Mouse (Mus musculus): Measurements from ENCODE around the gene Siglece.
"Not testable (repeated sequence)": the region's sequence is repeated elsewhere in the genome, so short reads cannot be mapped to it uniquely, and the experiment has no call there.

The Siglece gene

GRCm38 (mm10) chr7:43660002-43660401 is at the start of gene Siglece:
Gene Siglece, minus strand, starts transcription at chr7:43660161.
- DNase-seq (ENCODE audit: low read depth in 2 of 2, low spot score in 2 of 2): no peak

DNA sequence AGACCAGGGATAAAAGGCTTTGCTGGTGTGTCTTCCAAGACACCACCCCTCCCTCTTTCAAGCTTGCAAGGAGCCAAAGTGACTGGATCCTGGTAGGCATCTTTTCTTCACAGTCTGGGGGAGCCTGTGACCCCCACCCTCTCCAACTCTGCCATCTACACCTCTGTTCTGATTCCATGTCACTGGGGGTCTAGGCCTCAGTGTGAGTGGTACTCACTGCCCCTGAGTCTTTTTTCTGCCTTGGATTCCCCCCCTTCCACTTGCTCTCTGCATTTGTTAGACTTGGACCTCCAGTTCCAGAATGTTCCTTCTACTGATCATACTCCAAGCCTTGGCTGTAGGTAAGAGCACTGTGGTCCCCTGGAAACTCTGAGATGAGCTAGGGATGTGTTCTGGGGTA is 30.2 kb upstream of the Siglece start, which contains the start of gene Klk14:
Gene Klk14 (plus strand): TSS at position 301 of the 400 bp plus-strand sequence.
- DNase-seq (ENCODE audit: low read depth in 2 of 2, low spot score in 2 of 2): no peak

DNA sequence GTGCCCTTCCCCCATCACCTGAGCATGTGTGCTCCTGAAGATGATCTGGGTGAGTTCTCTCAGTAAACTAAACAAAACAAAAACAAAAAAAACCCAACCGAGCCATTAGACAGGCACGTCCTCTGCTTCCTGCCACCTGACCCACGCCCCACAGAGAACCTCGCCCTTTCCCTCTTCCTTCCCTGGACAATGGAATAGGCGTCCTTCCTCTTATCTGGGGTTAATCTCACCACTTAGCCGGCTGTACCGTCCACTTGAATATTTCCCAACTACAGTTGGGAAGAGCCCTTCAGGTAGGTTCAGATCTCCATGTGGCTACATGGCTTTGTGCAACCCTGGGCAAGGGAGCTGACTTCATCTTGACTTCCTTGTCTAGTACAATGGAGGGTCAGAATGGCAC is 25.1 kb upstream of the Siglece start:
- DNase-seq (ENCODE audit: low read depth in 2 of 2, low spot score in 2 of 2): no peak

- DNase-seq (ENCODE audit: low read depth in 2 of 2, low spot score in 2 of 2): not testable (repeated sequence)
Measured at GRCm38 (mm10) chr7:43682511-43682910, 22.6 kb upstream of the Siglece start.

DNA sequence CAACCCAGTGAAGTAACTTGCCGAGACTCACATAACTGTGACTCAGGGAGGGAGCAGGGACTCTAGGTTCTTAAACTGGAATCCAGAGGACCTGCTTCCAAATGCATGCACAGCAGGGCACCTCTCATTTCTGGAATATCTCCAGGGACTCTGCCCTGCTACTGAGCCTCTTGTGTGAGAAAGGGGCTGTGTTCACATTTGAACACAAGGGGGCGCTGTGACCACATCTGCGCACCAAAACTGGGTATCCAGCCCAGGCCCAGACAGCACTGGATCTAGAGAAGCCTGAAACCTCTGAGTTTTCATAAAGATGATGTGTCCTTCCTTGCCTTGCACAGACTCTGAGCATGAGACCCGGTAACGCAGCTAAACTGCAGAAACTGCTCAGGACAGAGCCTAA is 21.0 kb upstream of the Siglece start:
- peak; percentile 39 to 51 for DNase-seq (ENCODE audit: low read depth in 2 of 2, low spot score in 2 of 2)

DNA sequence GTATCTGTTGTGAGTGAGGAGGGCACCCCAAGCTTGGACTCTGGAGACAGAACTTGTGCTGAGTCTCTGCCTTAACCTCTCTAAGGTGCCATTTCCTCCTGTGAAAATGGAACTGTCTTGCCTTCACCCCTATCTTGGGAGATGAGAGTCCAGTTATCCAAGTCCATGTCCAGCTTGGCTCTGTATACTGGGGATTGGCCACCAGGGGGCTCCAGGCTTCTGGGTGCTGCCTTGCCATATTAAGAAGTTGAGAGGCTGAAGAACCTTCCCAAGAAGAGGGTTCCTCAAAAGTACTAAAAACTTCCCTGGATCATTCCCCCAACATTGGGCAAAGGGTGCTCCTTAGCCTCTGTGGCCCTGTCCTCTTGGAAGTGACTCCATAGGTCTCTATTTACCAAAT is 18.6 kb upstream of the Siglece start:
- DNase-seq (ENCODE audit: low read depth in 2 of 2, low spot score in 2 of 2): peak; percentile 12 to 15

DNA sequence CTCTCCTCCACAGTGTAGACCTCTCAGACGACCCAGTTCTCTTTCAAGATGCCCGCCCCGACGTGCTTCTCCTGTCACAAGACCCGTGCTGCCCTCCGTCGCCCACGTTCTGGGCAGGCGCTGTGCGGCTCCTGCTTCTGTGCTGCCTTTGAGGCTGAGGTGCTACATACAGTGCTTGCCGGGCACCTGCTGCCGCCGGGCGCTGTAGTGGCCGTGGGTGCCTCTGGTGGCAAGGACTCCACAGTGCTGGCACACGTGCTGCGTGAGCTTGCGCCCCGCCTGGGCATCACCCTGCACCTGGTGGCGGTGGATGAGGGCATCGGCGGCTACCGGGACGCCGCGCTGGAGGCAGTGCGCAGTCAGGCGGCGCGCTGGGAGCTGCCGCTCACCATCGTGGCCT is 15.1 kb upstream of the Siglece start:
- DNase-seq (ENCODE audit: low read depth in 2 of 2, low spot score in 2 of 2): no peak

GRCm38 (mm10) chr7:43672581-43673260 is 12.8 kb upstream of the Siglece start:
- no peak for DNase-seq (ENCODE audit: low read depth in 2 of 2, low spot score in 2 of 2)

GRCm38 (mm10) chr7:43671809-43672580 is 12.0 kb upstream of the Siglece start, which contains the start of gene Ctu1:
Gene Ctu1, plus strand, starts transcription at chr7:43672016.
- peak; percentile 70 to 80 for DNase-seq (ENCODE audit: low read depth in 2 of 2, low spot score in 2 of 2)

GRCm38 (mm10) chr7:43671064-43671808 is 11.3 kb upstream of the Siglece start:
- no peak for DNase-seq (ENCODE audit: low read depth in 2 of 2, low spot score in 2 of 2)

DNA sequence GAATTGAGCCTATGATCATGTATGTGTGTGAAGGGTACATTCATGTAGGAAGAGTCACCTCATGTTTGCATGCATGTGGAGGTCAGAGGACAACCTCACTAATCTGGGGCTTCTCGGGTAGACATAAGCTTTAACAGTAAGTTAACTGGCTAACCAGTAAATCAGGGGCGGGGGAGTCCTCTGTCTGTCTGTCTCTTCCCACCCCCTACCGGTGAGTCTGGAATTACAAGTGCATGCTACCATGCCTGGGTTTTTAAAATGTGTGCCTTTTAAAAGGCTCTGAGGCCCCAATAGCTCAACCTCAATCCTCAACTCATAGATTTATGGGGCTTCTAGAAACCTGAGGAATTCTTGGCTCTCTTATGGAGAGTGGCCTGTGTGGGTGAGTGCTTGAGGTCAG is 8.6 kb upstream of the Siglece start:
- peak; percentile 25 to 40 for DNase-seq (ENCODE audit: low read depth in 2 of 2, low spot score in 2 of 2)

DNA sequence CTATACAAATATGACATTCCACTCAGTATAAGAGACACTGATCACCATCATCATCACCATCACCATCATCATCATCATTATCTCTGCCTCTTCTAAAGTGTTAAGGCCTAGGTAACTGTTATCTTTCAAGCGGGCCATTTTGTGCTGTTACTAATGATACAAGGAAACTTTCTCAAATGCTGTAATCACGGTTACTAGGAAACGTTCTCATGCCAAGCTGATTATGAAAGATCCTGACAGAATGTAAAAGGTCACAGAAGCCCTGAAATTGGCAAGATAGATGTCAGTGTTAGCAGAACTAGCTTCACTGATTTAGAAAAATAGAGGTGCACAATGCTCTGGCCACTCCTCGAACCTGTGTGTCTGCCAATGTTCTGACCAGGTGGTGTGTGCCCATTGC is 7.3 kb upstream of the Siglece start:
- DNase-seq (ENCODE audit: low read depth in 2 of 2, low spot score in 2 of 2): not testable (repeated sequence)

- no peak for DNase-seq (ENCODE audit: low read depth in 2 of 2, low spot score in 2 of 2)
Measured at GRCm38 (mm10) chr7:43662804-43663203, 2.8 kb upstream of the Siglece start.

GRCm38 (mm10) chr7:43656232-43656631 is 3.7 kb downstream of the Siglece start:
- no peak for DNase-seq (ENCODE audit: low read depth in 2 of 2, low spot score in 2 of 2)

GRCm38 (mm10) chr7:43654519-43654918 is 5.4 kb downstream of the Siglece start:
- DNase-seq (ENCODE audit: low read depth in 2 of 2, low spot score in 2 of 2): no peak

- no peak for DNase-seq (ENCODE audit: low read depth in 2 of 2, low spot score in 2 of 2)
Measured at GRCm38 (mm10) chr7:43652683-43653082, 7.3 kb downstream of the Siglece start.

DNA sequence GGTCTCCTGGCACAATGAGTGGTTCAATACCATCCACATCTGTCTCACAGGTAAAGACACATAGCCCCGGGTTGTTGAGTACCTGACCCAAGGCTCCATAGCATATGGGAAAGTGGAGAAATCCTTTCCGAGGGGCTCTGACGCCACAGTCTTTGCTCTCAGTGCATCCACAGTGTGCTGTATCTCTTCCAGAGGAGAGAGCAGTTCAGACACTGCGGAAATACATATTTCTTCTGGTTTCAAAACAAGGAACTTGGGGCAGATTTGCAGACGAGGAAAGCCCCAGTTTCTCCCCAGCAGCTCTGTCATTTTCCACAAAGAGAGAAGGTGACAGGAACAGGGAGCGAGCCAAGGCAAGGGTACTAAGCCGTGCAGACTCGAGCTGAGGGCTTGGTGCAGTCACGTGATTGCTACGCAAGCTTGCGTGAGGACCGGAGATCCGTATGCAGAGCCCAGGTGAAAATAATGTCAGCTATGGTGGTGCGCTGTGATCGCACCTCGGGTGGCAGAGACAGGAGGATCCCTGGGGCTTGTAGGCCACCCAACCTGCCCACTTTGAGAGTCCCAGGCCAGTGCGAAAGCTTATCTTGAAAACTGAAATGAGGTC is 16.8 kb downstream of the Siglece start:
- no peak for DNase-seq (ENCODE audit: low read depth in 2 of 2, low spot score in 2 of 2)

DNA sequence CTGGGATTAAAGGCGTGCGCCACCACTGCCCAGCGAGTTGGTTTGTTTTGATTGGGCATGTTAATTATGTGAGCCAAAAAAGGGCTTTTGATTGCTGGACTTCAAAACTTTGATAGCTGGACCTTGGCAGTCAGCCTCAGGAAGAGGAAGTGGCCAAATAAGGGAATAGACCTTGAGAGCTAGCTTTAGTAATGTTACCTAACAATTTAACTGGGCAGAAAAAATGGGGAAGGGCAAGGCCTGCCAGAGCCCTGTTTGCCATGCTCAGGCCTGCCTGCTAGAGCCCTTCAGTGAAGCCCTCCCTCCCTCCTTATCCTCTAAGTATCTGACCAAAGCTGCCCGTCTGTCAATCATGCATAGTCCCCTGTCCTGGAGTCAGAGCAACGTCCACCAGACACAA is 17.4 kb downstream of the Siglece start:
- no peak for DNase-seq (ENCODE audit: low read depth in 2 of 2, low spot score in 2 of 2)

DNA sequence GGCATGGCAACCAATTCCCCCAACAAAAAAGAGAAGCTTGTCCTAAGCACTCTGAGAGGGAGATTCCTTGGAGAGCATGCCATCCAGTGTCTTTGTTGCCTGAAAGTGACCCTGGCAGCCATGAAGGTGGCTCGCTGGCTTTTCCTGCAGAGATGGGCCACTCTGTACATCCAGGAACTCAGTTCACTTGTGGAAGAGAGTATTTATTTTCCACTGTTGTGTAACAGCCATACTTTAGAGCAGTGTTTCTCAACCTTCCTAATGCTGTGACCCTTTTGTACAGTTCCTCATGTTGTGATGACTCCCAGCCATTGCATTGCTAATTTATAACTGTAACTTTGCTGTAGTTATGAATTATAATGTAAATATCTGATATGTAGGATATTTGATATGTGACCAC is 22.8 kb downstream of the Siglece start:
- DNase-seq (ENCODE audit: low read depth in 2 of 2, low spot score in 2 of 2): no peak

DNA sequence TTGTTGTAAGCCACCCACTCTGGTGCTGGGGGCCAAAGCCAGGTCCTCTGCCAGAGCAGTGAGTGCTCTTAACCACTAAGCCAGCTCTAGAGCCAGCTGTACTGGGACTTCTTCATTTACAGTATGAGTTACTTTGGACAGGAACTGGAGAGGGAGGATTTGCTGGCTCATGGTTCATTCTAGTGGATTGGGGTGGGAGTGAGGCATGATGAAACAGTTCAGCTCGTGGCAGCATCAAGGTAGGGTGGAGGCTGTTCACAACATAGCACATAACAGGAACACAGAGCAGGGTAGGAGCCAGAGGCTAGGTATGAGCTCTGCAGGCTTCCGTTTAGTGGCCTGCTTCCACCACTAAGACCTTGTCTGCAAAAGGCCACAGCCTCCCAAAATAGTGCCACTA is 23.8 kb downstream of the Siglece start:
- no peak for DNase-seq (ENCODE audit: low read depth in 2 of 2, low spot score in 2 of 2)

DNA sequence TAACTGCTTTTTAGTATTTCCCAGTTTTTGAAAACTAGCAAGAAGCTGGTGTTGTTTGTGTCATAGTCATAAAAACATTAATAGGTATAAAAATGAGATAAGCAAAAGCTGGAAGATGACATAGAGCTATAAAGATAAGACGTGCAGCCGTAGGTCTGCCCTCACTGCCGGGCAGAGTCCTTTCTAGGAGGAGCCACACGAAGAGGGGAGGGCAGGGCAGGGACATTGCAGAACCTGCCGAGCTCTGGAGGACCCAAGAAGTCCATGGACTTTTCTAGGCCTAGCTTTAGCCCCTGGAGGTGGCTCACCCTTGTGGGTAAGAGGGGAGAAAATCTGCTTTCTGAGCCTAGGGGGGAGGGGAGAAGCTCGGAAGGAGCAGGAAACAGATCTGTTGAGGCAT is 25.5 kb downstream of the Siglece start, which contains the start of gene Ceacam18:
Gene Ceacam18 (plus strand): TSS at position 208 of the 400 bp plus-strand sequence.
- DNase-seq (ENCODE audit: low read depth in 2 of 2, low spot score in 2 of 2): no peak

Measured in CD8-positive naive resting alpha-beta T cell, adult 2 months (primary cell).